Mouse (Mus musculus): ENCODE results near the gene Akirin2. TPM values are rescaled to one million over a fixed set of nuclear protein-coding genes. Genes with fewer than 3 reads are reported as not detected.

Gene Akirin2
- polyA plus RNA-seq, 1 experiment, result 108 TPM

GRCm38 (mm10) chr4:34616146-34616545, 65.4 kb downstream of the Akirin2 start:
- H3K27ac ChIP-seq (ENCODE audit: control insufficient read depth, insufficient read depth, low read depth, low read length), result no peak overlapping the region
- peaks cover 11% of the 10 kb centered on the region for H3K4me1 ChIP-seq (ENCODE audit: control insufficient read depth, insufficient read depth, low read length)
- H3K4me3 ChIP-seq (ENCODE audit: control insufficient read depth, low read depth, low read length), result no peak overlapping the region
- no peaks in the 10 kb centered on the region for H3K27me3 ChIP-seq (ENCODE audit: control insufficient read depth, insufficient read depth, low read length)
- TF ChIP-seq CTCF (IDR thresholded peaks at IDR 0.05; ENCODE audit: control insufficient read depth, insufficient read depth, insufficient replicate concordance, low read depth, low read length), result no peak
- TF ChIP-seq POLR2A (IDR thresholded peaks at IDR 0.05; ENCODE audit: control insufficient read depth, low read depth, low read length), result no peak
- H3K36me3 ChIP-seq (ENCODE audit: control insufficient read depth, insufficient read depth, low read length), result no peaks in the 10 kb centered on the region

Other genes with a start within 250 kb of the Akirin2 start
- gene Orc3, start 64.0 kb downstream of the Akirin2 start, polyA plus RNA-seq (2012; rRNA removed), result 11.9 and 14.1 TPM in 2 replicates
- 10.6 and 13.7 TPM in 2 replicates for gene Rars2, start 64.0 kb downstream of the Akirin2 start, polyA plus RNA-seq (2012; rRNA removed)
- gene Slc35a1, start 136.5 kb downstream of the Akirin2 start, polyA plus RNA-seq (2012; rRNA removed), result 3.1 and 4.5 TPM in 2 replicates
- gene Cfap206, start 179.3 kb downstream of the Akirin2 start, polyA plus RNA-seq (2012; rRNA removed), result 456 and 463 TPM in 2 replicates
- 14.8 and 18.3 TPM in 2 replicates for gene Gm136, start 205.3 kb downstream of the Akirin2 start, polyA plus RNA-seq (2012; rRNA removed)
- gene Smim8, start 227.5 kb downstream of the Akirin2 start, polyA plus RNA-seq (2012; rRNA removed), result 45.9 and 51.0 TPM in 2 replicates